Mouse (Mus musculus): ENCODE results near the gene Dock9.

DNA sequence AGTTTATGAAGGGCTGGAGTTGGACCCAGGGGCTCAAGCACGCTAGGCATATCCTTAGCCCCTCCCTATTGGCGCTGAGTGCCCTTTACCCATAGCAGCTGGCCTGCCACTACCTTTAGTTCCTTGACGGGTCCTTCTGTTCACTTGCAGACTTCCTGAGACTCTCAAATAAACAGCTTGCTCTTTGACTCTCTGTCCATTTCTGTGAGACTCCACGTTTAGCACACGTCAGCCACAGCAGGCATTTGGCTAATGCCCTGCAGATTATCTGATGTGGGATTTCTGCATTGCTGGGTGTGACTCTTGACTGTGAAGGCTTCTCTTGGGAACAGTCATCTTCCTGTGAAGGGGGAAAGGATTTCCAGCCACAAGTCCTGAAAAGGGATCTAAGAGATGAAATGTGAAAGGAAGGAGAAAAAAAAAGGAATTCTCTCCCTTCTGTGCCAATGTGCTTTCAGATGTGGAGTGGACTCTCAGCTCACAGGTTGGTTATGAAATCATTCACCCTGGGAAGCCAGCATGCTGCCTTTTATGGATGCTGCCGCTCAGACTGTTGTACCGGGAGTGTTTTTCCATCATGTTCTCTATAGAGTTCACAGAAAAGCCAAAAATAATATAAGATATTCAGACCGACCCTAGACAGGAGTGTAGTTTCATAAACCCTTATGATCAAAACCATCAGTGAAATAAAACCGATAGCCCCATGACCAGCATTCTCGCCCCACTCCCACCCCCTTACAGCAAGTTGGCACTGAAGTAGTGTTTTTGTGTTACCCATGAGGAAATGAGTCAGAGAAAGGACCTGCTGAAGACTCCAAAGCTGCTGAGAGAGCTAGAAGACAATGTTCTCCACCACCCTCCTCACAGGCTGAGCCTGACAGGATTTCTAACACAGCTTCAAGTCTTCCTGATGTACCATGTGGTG lies 28.1 kb upstream of the Dock9 start:
- no peak for TF ChIP-seq TCF12 (IDR thresholded peaks at IDR 0.05; ENCODE audit: low read depth, low read length)
- no peak for TF ChIP-seq USF2 (conservative IDR thresholded peaks at IDR 0.05; ENCODE audit: low read depth, low read length)
- no peak for TF ChIP-seq ZNF384 (IDR thresholded peaks at IDR 0.05; ENCODE audit: low read depth, low read length)
- TF ChIP-seq SIN3A (IDR thresholded peaks at IDR 0.05; ENCODE audit: low read length) = no peak
- TF ChIP-seq ZMIZ1 (IDR thresholded peaks at IDR 0.05; ENCODE audit: low read depth, low read length) = no peak
- no peak for TF ChIP-seq POLR2A (IDR thresholded peaks at IDR 0.05; ENCODE audit: low read depth, low read length)
- no peak for TF ChIP-seq CHD2 (IDR thresholded peaks at IDR 0.05; ENCODE audit: low read length)
- TF ChIP-seq ZKSCAN1 (IDR thresholded peaks at IDR 0.05; ENCODE audit: borderline replicate concordance, low read depth, low read length) = no peak
- no peak for TF ChIP-seq RAD21 (IDR thresholded peaks at IDR 0.05; ENCODE audit: low read depth, low read length)
- TF ChIP-seq CTCF (conservative IDR thresholded peaks at IDR 0.05 in 1 of 2, IDR thresholded peaks at IDR 0.05 in 1 of 2; ENCODE audit: low read depth in 2 of 2, low read length in 2 of 2) = no peak

All from CH12.LX (cell line).